Mouse (Mus musculus): ENCODE data around the gene Samhd1. TPM values are rescaled to one million over a fixed set of nuclear protein-coding genes. Genes with fewer than 3 reads are reported as not detected.

Gene Samhd1
- polyA plus RNA-seq, 1 experiment from 2014 or later, result 27.1 TPM

- H3K4me1 ChIP-seq (ENCODE audit: insufficient read depth, low read length), result peaks cover 66% of the 10 kb centered on the region
- H3K9me3 ChIP-seq (ENCODE audit: low read length), result no peaks in the 10 kb centered on the region
- peak overlapping the region; percentile 93 for H3K4me2 ChIP-seq (replicated peaks; ENCODE audit: low read depth, low read length)
- H3K27ac ChIP-seq (ENCODE audit: low read length), result no peak overlapping the region
- no peaks in the 10 kb centered on the region for H3K27me3 ChIP-seq (ENCODE audit: insufficient read depth, low read length)
- peaks cover 12% of the 10 kb centered on the region; the same call in 1 of the 2 replicates for H3K36me3 ChIP-seq (ENCODE audit: insufficient read depth, low read length)
- 79% methylated on average over 7 of the region's 7 CpGs for WGBS
- H3K9ac ChIP-seq (replicated peaks; ENCODE audit: low read length), result no peak overlapping the region
- no peak for ATAC-seq (ENCODE audit: low FRiP score, low TSS enrichment)
- peak overlapping the region; percentile 79; the same call in 1 of the 2 replicates for H3K4me3 ChIP-seq (ENCODE audit: low read length)
Measured at GRCm38 (mm10) chr2:157076585-157076984, 58.5 kb downstream of the Samhd1 start.

GRCm38 (mm10) chr2:157075685-157076084, 59.4 kb downstream of the Samhd1 start:
- no peaks in the 10 kb centered on the region for H3K9me3 ChIP-seq (ENCODE audit: low read length)
- peak overlapping the region; percentile 72 for H3K27ac ChIP-seq (ENCODE audit: low read length)
- WGBS, result 30% methylated on average over 3 of the region's 3 CpGs
- peak overlapping the region; percentile 51 for H3K9ac ChIP-seq (replicated peaks; ENCODE audit: low read length)
- H3K4me3 ChIP-seq (ENCODE audit: low read length), result peak overlapping the region; percentile 10; the same call in 1 of the 2 replicates
- peaks cover 75% of the 10 kb centered on the region for H3K4me1 ChIP-seq (ENCODE audit: insufficient read depth, low read length)
- peaks cover 12% of the 10 kb centered on the region; the same call in 1 of the 2 replicates for H3K36me3 ChIP-seq (ENCODE audit: insufficient read depth, low read length)
- ATAC-seq (ENCODE audit: low FRiP score, low TSS enrichment), result no peak
- peak overlapping the region; percentile 93 for H3K4me2 ChIP-seq (replicated peaks; ENCODE audit: low read depth, low read length)
- no peaks in the 10 kb centered on the region for H3K27me3 ChIP-seq (ENCODE audit: insufficient read depth, low read length)

DNA sequence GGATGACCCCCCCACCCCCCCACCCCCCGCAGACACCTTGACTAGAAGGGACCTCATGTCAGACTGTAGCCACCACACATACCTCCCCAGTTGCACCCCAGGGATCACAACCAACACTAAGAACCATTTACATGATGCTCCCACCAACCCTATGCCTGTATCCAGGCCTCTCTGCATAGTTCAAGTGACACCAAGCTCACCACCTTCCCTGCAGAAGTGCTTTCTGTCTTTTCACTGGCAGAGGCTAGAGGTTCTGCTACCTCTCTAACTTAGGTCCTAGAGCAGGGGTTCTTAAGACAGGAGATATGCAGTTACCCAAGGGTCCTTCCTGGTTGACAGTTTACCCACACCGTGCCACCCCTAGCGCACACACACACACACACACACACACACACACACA, 59.8 kb downstream of the Samhd1 start:
- no peak for ATAC-seq (ENCODE audit: low FRiP score, low TSS enrichment)
- peak overlapping the region; percentile 72 for H3K27ac ChIP-seq (ENCODE audit: low read length)
- 58% methylated on average over 3 of the region's 3 CpGs for WGBS
- H3K4me1 ChIP-seq (ENCODE audit: insufficient read depth, low read length), result peaks cover 79% of the 10 kb centered on the region
- H3K9me3 ChIP-seq (ENCODE audit: low read length), result no peaks in the 10 kb centered on the region
- H3K36me3 ChIP-seq (ENCODE audit: insufficient read depth, low read length), result peaks cover 12% of the 10 kb centered on the region; the same call in 1 of the 2 replicates
- H3K9ac ChIP-seq (replicated peaks; ENCODE audit: low read length), result peak overlapping the region; percentile 51; the same call in 1 of the 2 replicates
- no peak overlapping the region for H3K4me3 ChIP-seq (ENCODE audit: low read length)
- H3K27me3 ChIP-seq (ENCODE audit: insufficient read depth, low read length), result no peaks in the 10 kb centered on the region
- peak overlapping the region; percentile 93 for H3K4me2 ChIP-seq (replicated peaks; ENCODE audit: low read depth, low read length)

DNA sequence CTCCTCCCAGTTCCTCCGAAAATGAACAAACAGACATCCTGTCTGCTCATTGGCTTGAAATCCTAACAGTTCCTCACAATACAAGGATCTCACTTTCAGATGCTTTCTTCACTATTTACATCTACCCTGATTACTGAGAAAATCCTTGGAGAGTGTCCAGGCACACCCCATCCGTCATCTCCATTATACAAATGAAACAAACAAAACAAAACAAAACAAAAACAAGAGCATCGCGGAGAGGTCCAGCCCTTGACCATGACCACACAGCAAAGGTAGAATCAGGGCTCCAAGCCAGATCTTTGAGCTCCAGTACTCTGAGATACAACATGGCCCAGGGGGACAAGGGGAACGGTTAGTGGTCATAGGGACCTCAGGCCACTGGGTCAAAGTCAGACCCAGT, 60.3 kb downstream of the Samhd1 start:
- Histone ChIP-seq H3K9ac (replicated peaks; ENCODE audit: low read length) (no peak overlapping the region; the same call in 1 of the 2 replicates), H3K4me1 (ENCODE audit: insufficient read depth, low read length) (peaks cover 81% of the 10 kb centered on the region), H3K27ac (ENCODE audit: low read length) (peak overlapping the region; percentile 72; the same call in 1 of the 2 replicates), H3K9me3 (ENCODE audit: low read length) (no peaks in the 10 kb centered on the region), H3K4me2 (replicated peaks; ENCODE audit: low read depth, low read length) (no peak overlapping the region; the same call in none of the 2 replicates), H3K4me3 (ENCODE audit: low read length) (no peak overlapping the region), H3K36me3 (ENCODE audit: insufficient read depth, low read length) (peaks cover 12% of the 10 kb centered on the region; the same call in 1 of the 2 replicates), H3K27me3 (ENCODE audit: insufficient read depth, low read length) (no peaks in the 10 kb centered on the region)
- WGBS, result 68% methylated on average over 5 of the region's 5 CpGs
- ATAC-seq (ENCODE audit: low FRiP score, low TSS enrichment), result no peak

GRCm38 (mm10) chr2:157074186-157074724, 60.8 kb downstream of the Samhd1 start:
- no peak overlapping the region for H3K9ac ChIP-seq (replicated peaks; ENCODE audit: low read length)
- H3K36me3 ChIP-seq (ENCODE audit: insufficient read depth, low read length), result peaks cover 12% of the 10 kb centered on the region; the same call in 1 of the 2 replicates
- whole genome bisulfite sequencing, result 86% methylated on average over 9 of the region's 9 CpGs
- H3K27ac ChIP-seq (ENCODE audit: low read length), result 0 out of 2 replicates have a peak overlapping the region, but pooled peaks have one; percentile 24
- peaks cover 83% of the 10 kb centered on the region for H3K4me1 ChIP-seq (ENCODE audit: insufficient read depth, low read length)
- no peak overlapping the region for H3K4me2 ChIP-seq (replicated peaks; ENCODE audit: low read depth, low read length)
- no peak for ATAC-seq (ENCODE audit: low FRiP score, low TSS enrichment)
- no peaks in the 10 kb centered on the region for H3K27me3 ChIP-seq (ENCODE audit: insufficient read depth, low read length)
- no peaks in the 10 kb centered on the region for H3K9me3 ChIP-seq (ENCODE audit: low read length)
- H3K4me3 ChIP-seq (ENCODE audit: low read length), result no peak overlapping the region

- no peak overlapping the region for H3K9ac ChIP-seq (replicated peaks; ENCODE audit: low read length)
- ATAC-seq (ENCODE audit: low FRiP score, low TSS enrichment), result no peak
Measured at GRCm38 (mm10) chr2:157073378-157074052, 61.5 kb downstream of the Samhd1 start.

DNA sequence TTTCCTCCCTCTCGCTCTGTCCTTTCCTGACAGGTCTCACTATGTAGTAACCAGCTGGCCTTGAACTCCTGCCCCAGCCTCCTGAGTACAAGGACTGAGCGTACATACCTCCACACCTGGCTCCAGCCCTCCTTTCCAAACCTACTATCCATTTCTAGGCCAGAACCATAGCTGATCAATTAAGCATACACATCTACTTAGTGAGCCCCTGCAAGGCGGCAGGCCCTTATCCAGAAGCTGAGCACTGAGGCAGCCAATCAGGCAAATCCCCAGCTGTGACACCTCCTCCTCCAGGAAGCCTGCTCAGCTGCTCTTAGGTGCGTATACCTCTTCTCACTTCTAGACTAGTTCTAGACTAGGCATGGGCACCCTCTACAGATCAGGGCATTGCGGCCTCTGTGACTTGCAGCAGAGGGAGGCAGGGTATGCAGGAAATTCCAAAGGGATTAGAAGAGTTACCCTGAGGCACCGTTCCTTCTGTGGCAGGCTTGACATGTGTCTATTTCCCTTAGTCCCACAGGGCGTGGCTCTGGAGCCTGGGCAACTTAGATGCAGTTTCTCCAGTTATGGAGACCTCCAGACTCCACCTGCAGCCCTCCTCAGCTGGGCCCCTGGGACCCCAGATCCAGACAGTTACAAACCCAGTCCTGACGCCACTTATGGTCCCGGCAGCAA, 62.6 kb downstream of the Samhd1 start:
- peaks cover 87% of the 10 kb centered on the region for H3K4me1 ChIP-seq (ENCODE audit: insufficient read depth, low read length)
- ATAC-seq (ENCODE audit: low FRiP score, low TSS enrichment), result no peak
- H3K27me3 ChIP-seq (ENCODE audit: insufficient read depth, low read length), result no peaks in the 10 kb centered on the region
- H3K9me3 ChIP-seq (ENCODE audit: low read length), result no peaks in the 10 kb centered on the region
- no peak overlapping the region for H3K4me3 ChIP-seq (ENCODE audit: low read length)
- peaks cover 12% of the 10 kb centered on the region; the same call in 1 of the 2 replicates for H3K36me3 ChIP-seq (ENCODE audit: insufficient read depth, low read length)
- no peak overlapping the region for H3K27ac ChIP-seq (ENCODE audit: low read length)
- 78% methylated on average over 9 of the region's 9 CpGs for WGBS
- no peak overlapping the region for H3K9ac ChIP-seq (replicated peaks; ENCODE audit: low read length)
- no peak overlapping the region for H3K4me2 ChIP-seq (replicated peaks; ENCODE audit: low read depth, low read length)

More at GRCm38 (mm10) chr2:157073378-157074052, 61.5 kb downstream of the Samhd1 start:
- Histone ChIP-seq H3K4me1 (ENCODE audit: insufficient read depth, low read length) (peaks cover 90% of the 10 kb centered on the region), H3K27me3 (ENCODE audit: insufficient read depth, low read length) (no peaks in the 10 kb centered on the region), H3K9me3 (ENCODE audit: low read length) (no peaks in the 10 kb centered on the region), H3K4me2 (replicated peaks; ENCODE audit: low read depth, low read length) (no peak overlapping the region), H3K4me3 (ENCODE audit: low read length) (no peak overlapping the region), H3K36me3 (ENCODE audit: insufficient read depth, low read length) (peaks cover 12% of the 10 kb centered on the region; the same call in 1 of the 2 replicates), H3K27ac (ENCODE audit: low read length) (no peak overlapping the region)
- WGBS, result 74% methylated on average over 9 of the region's 9 CpGs

DNA sequence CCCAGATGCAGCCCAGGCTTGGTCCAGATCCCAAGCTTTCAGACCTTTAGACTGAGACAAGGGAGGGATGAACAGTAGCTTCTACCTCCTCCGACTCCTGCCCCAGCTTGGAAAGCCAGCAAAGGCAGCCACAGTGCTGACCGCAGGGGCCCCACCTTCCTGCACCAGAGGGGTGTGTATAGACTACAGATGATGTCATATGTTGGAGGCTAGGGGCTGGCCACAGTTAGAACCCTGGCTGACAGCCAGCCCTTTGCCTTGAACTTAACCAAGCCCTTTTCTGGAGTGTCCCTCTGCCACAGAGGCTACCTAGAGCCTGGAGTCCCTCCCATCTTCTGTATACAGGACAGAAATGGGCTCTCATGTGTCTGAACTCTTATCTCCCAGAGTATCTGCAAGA, 63.5 kb downstream of the Samhd1 start:
- 44% methylated on average over 2 of the region's 2 CpGs for WGBS
- H3K36me3 ChIP-seq (ENCODE audit: insufficient read depth, low read length), result peaks cover 12% of the 10 kb centered on the region; the same call in 1 of the 2 replicates
- no peak overlapping the region; the same call in 1 of the 2 replicates for H3K4me2 ChIP-seq (replicated peaks; ENCODE audit: low read depth, low read length)
- peak overlapping the region; percentile 53; the same call in 1 of the 2 replicates for H3K27ac ChIP-seq (ENCODE audit: low read length)
- H3K9me3 ChIP-seq (ENCODE audit: low read length), result no peaks in the 10 kb centered on the region
- H3K4me1 ChIP-seq (ENCODE audit: insufficient read depth, low read length), result peaks cover 81% of the 10 kb centered on the region
- H3K9ac ChIP-seq (replicated peaks; ENCODE audit: low read length), result 0 out of 2 replicates have a peak overlapping the region, but pooled peaks have one; percentile 31
- H3K27me3 ChIP-seq (ENCODE audit: insufficient read depth, low read length), result no peaks in the 10 kb centered on the region
- no peak for ATAC-seq (ENCODE audit: low FRiP score, low TSS enrichment)
- no peak overlapping the region for H3K4me3 ChIP-seq (ENCODE audit: low read length)

GRCm38 (mm10) chr2:157070365-157070764, 64.7 kb downstream of the Samhd1 start:
- Histone ChIP-seq H3K9ac (replicated peaks; ENCODE audit: low read length) (peak overlapping the region; percentile 41; the same call in 1 of the 2 replicates), H3K27ac (ENCODE audit: low read length) (peak overlapping the region; percentile 71), H3K27me3 (ENCODE audit: insufficient read depth, low read length) (no peaks in the 10 kb centered on the region), H3K4me3 (ENCODE audit: low read length) (no peak overlapping the region), H3K36me3 (ENCODE audit: insufficient read depth, low read length) (peaks cover 12% of the 10 kb centered on the region; the same call in 1 of the 2 replicates), H3K4me2 (replicated peaks; ENCODE audit: low read depth, low read length) (peak overlapping the region; percentile 20; the same call in 1 of the 2 replicates), H3K9me3 (ENCODE audit: low read length) (no peaks in the 10 kb centered on the region), H3K4me1 (ENCODE audit: insufficient read depth, low read length) (peaks cover 78% of the 10 kb centered on the region)
- ATAC-seq (ENCODE audit: low FRiP score, low TSS enrichment), result 0 out of 2 replicates have a peak, but pooled peaks have one; percentile 18
- WGBS, result 38% methylated on average over 9 of the region's 9 CpGs

Data from kidney, embryonic 16.5 days (tissue).